Mouse (Mus musculus): ENCODE measurements at regions not wholly inside any gene's neighbourhood (a gene's known extent, or its start where the extent isn't known, plus 50 kb on each side); places are given as distances from the start of the nearest gene placed in this dataset.

GRCm38 (mm10) chr4:8291528-8292492, 53.0 kb upstream of the Car8 start:
- H3K9ac ChIP-seq (ENCODE audit: insufficient read depth, low read depth), result no peak overlapping the region

GRCm38 (mm10) chr4:8289901-8290300, 51.1 kb upstream of the Car8 start:
- no peak overlapping the region for H3K4me2 ChIP-seq (ENCODE audit: insufficient read depth, low read depth, poor library complexity, severe bottlenecking)
- H3K9me3 ChIP-seq (replicated peaks; ENCODE audit: low read length), result no peaks in the 10 kb centered on the region
- no peak overlapping the region for H3K9ac ChIP-seq (ENCODE audit: insufficient read depth, low read depth)
- H3K27me3 ChIP-seq (replicated peaks), result no peaks in the 10 kb centered on the region
- H3K4me3 ChIP-seq (replicated peaks in 1 of 3; ENCODE audit: low read depth in 2 of 3, low read length in 2 of 3, poor library complexity in 1 of 3), result no peak overlapping the region
- TF ChIP-seq IRF4 (IDR thresholded peaks at IDR 0.05; ENCODE audit: low read depth, low read length) (no peak), ZKSCAN1 (IDR thresholded peaks at IDR 0.05; ENCODE audit: borderline replicate concordance, low read depth, low read length) (no peak)
- dilution Hi-C loops (cut with MboI; ENCODE audit: extremely low pct_ligation_motif_present, extremely low pct_unique_long_range_greater_than_20kb, low sequenced_read_pairs) (no loop called here), in situ Hi-C loops (cut with MboI; ENCODE audit: low pct_ligation_motif_present, low pct_unique_long_range_greater_than_20kb, low sequenced_read_pairs) (no loop called here)
- H3K27ac ChIP-seq (ENCODE audit: insufficient read depth, low read depth), result no peak overlapping the region
- peaks cover 0 to 2% of the 10 kb centered on the region in 2 experiments; a peak in 2 of 4 replicates for H3K4me1 ChIP-seq (ENCODE audit: control insufficient read depth in 1 of 2, insufficient read depth in 2 of 2)
- DNase-seq (ENCODE audit: extremely low read depth), result no peak
- no peaks in the 10 kb centered on the region for H3K36me3 ChIP-seq (replicated peaks in 1 of 2; ENCODE audit: control insufficient read depth in 1 of 2, insufficient read depth in 1 of 2, low read length in 1 of 2)
- no peaks in the 10 kb centered on the region for H3K79me2 ChIP-seq (replicated peaks; ENCODE audit: control insufficient read depth, extremely low read depth, insufficient read depth, poor library complexity, severe bottlenecking)

More at GRCm38 (mm10) chr4:8291528-8292492, 53.0 kb upstream of the Car8 start:
- Histone ChIP-seq H3K9me3 (replicated peaks; ENCODE audit: low read length) (no peaks in the 10 kb centered on the region), H3K27me3 (replicated peaks) (no peaks in the 10 kb centered on the region), H3K4me1 (ENCODE audit: control insufficient read depth in 1 of 2, insufficient read depth in 2 of 2) (peaks cover 0 to 2% of the 10 kb centered on the region in 2 experiments; a peak in 1 of 4 replicates), H3K27ac (ENCODE audit: insufficient read depth, low read depth) (no peak overlapping the region), H3K36me3 (replicated peaks in 1 of 2; ENCODE audit: control insufficient read depth in 1 of 2, insufficient read depth in 1 of 2, low read length in 1 of 2) (no peaks in the 10 kb centered on the region), H3K4me3 (replicated peaks in 1 of 3; ENCODE audit: low read depth in 2 of 3, low read length in 2 of 3, poor library complexity in 1 of 3) (no peak overlapping the region), H3K4me2 (ENCODE audit: insufficient read depth, low read depth, poor library complexity, severe bottlenecking) (no peak overlapping the region), H3K79me2 (replicated peaks; ENCODE audit: control insufficient read depth, extremely low read depth, insufficient read depth, poor library complexity, severe bottlenecking) (no peaks in the 10 kb centered on the region)
- TF ChIP-seq MAFK (IDR thresholded peaks at IDR 0.05; ENCODE audit: insufficient replicate concordance, low read length), result no peak
- no peak for TF ChIP-seq USF2 (conservative IDR thresholded peaks at IDR 0.05; ENCODE audit: low read depth, low read length)
- no peak for TF ChIP-seq MEF2A (IDR thresholded peaks at IDR 0.05; ENCODE audit: borderline replicate concordance, low read depth, low read length)
- in situ Hi-C loops (cut with MboI; ENCODE audit: low pct_ligation_motif_present, low pct_unique_long_range_greater_than_20kb, low sequenced_read_pairs) (no loop called here), dilution Hi-C loops (cut with MboI; ENCODE audit: extremely low pct_ligation_motif_present, extremely low pct_unique_long_range_greater_than_20kb, low sequenced_read_pairs) (no loop called here)
- DNase-seq (ENCODE audit: extremely low read depth), result no peak
